Mouse (Mus musculus) retina, postnatal 1 day (tissue): Measurements from ENCODE around the gene Gm5615.

Experiments
- DNase-seq: peaks from one replicate; pipeline ENCODE4 v3.0.0-alpha.2; 2012

Gm5615 gene

GRCm38 (mm10) chr9:36541863-36542262 is at the start of gene Gm5615:
Gm5615 (minus strand) TSS chr9:36541963.
- DNase-seq, result no peak

GRCm38 (mm10) chr9:36582535-36582934 is 40.8 kb upstream of the Gm5615 start, which contains the start of gene Gm17689:
Gm17689 (minus strand) TSS chr9:36582635.
- DNase-seq, result no peak

- no peak for DNase-seq
Measured at GRCm38 (mm10) chr9:36504211-36504610, 37.6 kb downstream of the Gm5615 start.

- no peak for DNase-seq
Measured at GRCm38 (mm10) chr9:36495824-36496223, 45.9 kb downstream of the Gm5615 start.

- DNase-seq, result no peak
Measured at GRCm38 (mm10) chr9:36494501-36495220, 47.1 kb downstream of the Gm5615 start.
